Mouse (Mus musculus): ENCODE measurements around the gene Col18a1. TPM values are rescaled to one million over a fixed set of nuclear protein-coding genes. Genes with fewer than 3 reads are reported as not detected.

Col18a1 gene
- polyA plus RNA-seq, 1 experiment = 3.4 TPM

DNA sequence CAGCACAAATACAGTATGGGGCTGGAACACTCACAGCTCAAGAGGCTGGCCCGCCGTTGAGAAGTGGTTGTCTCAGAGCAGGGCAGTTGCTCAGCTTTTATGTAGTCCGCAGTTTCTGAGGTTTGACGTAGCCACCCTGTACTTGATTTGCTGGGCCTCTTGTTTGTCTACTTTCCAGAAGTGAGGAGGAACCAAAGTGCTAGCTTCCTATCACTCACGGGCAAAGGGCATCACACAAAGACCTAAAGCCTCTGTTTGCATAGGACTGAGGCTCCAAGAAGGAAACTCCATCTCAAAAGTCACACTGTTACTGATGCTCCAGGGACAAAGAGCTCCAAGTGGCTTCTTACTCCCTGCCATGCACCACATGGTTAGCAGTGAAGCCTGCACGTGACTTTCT is 4.1 kb upstream of the Col18a1 start:
- H3K4me3 ChIP-seq (replicated peaks; ENCODE audit: control insufficient read depth, low read depth, low read length) = no peak overlapping the region
- no peak for TF ChIP-seq CTCF (IDR thresholded peaks at IDR 0.05; ENCODE audit: control insufficient read depth, insufficient read depth, low read length)
- no peak for TF ChIP-seq POLR2A (IDR thresholded peaks at IDR 0.05; ENCODE audit: borderline replicate concordance, control insufficient read depth, low read depth, low read length)
- no peaks in the 10 kb centered on the region; the same call in 1 of the 2 replicates for H3K4me1 ChIP-seq (ENCODE audit: control insufficient read depth, insufficient read depth, low read length)
- H3K27ac ChIP-seq (ENCODE audit: control insufficient read depth, insufficient read depth, low read depth, low read length, poor library complexity) = no peak overlapping the region
- 86% methylated on average over 6 of the region's 6 CpGs for WGBS

DNA sequence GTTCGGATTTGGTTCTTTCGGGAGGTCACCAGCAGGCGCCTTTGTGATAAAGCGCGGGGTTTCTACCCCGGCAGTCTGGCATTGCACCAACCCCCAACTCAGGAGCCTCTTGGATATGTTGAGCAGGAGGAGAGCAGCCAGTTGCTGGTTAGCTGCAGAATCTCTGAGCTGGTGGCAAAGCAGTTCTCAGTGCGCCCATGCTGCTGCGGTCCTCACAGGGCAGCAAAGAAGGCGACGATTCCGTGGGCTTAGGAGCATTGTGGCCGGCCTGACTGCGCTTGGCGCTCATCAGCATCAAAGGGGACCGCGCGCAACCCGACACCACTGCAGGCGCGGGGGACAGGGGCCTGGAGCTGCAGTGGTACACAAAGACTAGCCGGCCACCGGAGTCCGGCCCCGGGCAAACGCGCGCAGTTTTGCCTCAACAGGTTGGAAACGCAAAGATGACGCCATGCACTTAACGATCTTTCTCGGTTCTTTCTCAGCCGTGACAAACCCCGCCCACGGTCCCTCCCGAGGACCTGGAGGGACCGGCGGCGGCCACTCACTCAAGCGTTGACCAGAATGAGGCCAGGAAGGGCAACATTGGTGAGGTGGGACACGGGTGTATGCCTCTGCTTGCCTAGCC is 916 bp downstream of the Col18a1 start:
- H3K4me1 ChIP-seq (ENCODE audit: control insufficient read depth, insufficient read depth, low read length) = no peaks in the 10 kb centered on the region; the same call in 1 of the 2 replicates
- TF ChIP-seq POLR2A (IDR thresholded peaks at IDR 0.05; ENCODE audit: borderline replicate concordance, control insufficient read depth, low read depth, low read length) = no peak
- no peak for TF ChIP-seq CTCF (IDR thresholded peaks at IDR 0.05; ENCODE audit: control insufficient read depth, insufficient read depth, low read length)
- 5% methylated on average over 40 of the region's 40 CpGs for WGBS
- no peak overlapping the region for H3K27ac ChIP-seq (ENCODE audit: control insufficient read depth, insufficient read depth, low read depth, low read length, poor library complexity)
- H3K4me3 ChIP-seq (replicated peaks; ENCODE audit: control insufficient read depth, low read depth, low read length) = no peak overlapping the region

DNA sequence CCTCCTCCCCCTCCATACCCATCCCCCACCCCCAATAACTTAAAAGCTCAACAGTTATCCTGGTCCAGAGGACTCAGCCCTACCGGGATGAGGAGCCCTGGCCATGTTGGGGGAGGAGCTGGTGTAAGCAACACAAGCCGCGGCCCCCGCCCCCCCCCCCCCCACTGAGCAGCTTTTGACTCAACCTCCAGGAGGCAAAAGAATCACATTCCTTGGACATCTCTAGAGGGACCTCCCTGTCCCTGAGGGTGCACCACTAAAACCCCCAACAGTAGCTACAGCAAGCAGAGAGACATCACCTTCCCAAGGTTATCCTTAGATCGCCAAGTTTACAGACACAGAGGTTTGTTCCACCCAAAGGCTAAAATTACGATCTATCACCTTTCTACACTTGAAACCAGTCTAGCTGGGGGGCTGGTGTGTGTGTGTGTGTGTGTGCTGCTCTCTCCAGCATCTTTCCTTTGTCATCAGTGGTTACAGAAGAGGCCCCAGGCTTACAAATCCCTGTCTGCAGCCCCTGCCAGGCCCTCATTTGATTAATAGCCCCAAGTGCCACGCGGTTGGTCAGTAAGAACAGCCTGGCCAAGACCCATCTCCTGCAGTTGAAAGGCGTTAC is 1.8 kb downstream of the Col18a1 start:
- Histone ChIP-seq H3K4me3 (replicated peaks; ENCODE audit: control insufficient read depth, low read depth, low read length) (no peak overlapping the region), H3K27ac (ENCODE audit: control insufficient read depth, insufficient read depth, low read depth, low read length, poor library complexity) (no peak overlapping the region), H3K4me1 (ENCODE audit: control insufficient read depth, insufficient read depth, low read length) (no peaks in the 10 kb centered on the region; the same call in 1 of the 2 replicates)
- WGBS = 66% methylated on average over 9 of the region's 9 CpGs
- TF ChIP-seq CTCF (IDR thresholded peaks at IDR 0.05; ENCODE audit: control insufficient read depth, insufficient read depth, low read length) (no peak), POLR2A (IDR thresholded peaks at IDR 0.05; ENCODE audit: borderline replicate concordance, control insufficient read depth, low read depth, low read length) (no peak)

DNA sequence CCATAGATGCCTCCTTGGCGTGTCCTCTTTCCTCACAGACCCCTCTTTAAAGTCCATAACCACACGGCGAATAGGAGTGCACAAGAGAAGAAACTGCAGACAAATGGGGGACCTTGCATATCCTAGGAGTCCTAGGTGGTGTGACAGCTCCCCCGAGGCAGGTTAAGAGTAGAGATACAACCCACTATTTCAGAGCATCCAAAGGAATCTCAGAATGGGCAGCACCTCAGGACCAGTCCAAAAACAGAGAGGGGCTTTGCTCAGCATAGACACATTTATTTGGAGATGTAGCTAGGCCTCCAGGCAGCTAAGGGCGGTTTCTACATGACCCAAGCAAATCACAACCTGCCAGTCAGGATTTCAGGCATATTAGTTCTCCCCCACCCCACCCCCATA is 2.3 kb downstream of the Col18a1 start:
- no peaks in the 10 kb centered on the region; the same call in 1 of the 2 replicates for H3K4me1 ChIP-seq (ENCODE audit: control insufficient read depth, insufficient read depth, low read length)
- no peak for TF ChIP-seq POLR2A (IDR thresholded peaks at IDR 0.05; ENCODE audit: borderline replicate concordance, control insufficient read depth, low read depth, low read length)
- no peak for TF ChIP-seq CTCF (IDR thresholded peaks at IDR 0.05; ENCODE audit: control insufficient read depth, insufficient read depth, low read length)
- 78% methylated on average over 5 of the region's 5 CpGs for WGBS
- no peak overlapping the region for H3K4me3 ChIP-seq (replicated peaks; ENCODE audit: control insufficient read depth, low read depth, low read length)
- no peak overlapping the region for H3K27ac ChIP-seq (ENCODE audit: control insufficient read depth, insufficient read depth, low read depth, low read length, poor library complexity)

DNA sequence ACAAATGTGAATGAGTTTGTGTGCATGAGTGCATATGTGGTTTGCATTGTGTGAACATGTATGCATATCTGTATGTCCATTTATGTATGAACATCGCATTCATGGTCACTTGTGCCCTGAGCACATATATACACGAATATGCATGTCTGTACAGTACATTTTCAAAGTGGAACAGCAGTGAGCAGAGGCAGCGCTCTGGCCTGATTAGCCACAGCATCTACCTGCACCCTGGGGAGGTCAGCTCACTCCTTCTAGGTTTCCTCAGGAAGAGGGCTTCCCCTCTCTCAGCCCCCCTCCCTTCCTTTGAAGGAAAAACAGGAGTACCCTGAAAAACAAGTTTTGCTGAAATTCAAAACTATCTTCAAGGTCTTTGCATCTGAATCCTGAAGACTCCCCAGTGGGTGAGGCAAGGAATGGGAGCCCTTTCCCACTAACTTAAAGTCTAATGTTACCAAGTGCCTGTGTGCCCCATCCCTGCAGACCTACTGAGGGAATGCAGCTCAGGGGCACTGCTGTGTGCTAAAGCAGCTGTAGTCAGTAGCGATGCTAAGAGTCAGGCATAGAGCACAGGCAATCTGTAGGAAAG is 2.9 kb downstream of the Col18a1 start:
- WGBS = 79% methylated on average over 4 of the region's 4 CpGs
- no peaks in the 10 kb centered on the region; the same call in 1 of the 2 replicates for H3K4me1 ChIP-seq (ENCODE audit: control insufficient read depth, insufficient read depth, low read length)
- no peak overlapping the region for H3K4me3 ChIP-seq (replicated peaks; ENCODE audit: control insufficient read depth, low read depth, low read length)
- H3K27ac ChIP-seq (ENCODE audit: control insufficient read depth, insufficient read depth, low read depth, low read length, poor library complexity) = no peak overlapping the region
- TF ChIP-seq CTCF (IDR thresholded peaks at IDR 0.05; ENCODE audit: control insufficient read depth, insufficient read depth, low read length) = no peak
- TF ChIP-seq POLR2A (IDR thresholded peaks at IDR 0.05; ENCODE audit: borderline replicate concordance, control insufficient read depth, low read depth, low read length) = no peak

DNA sequence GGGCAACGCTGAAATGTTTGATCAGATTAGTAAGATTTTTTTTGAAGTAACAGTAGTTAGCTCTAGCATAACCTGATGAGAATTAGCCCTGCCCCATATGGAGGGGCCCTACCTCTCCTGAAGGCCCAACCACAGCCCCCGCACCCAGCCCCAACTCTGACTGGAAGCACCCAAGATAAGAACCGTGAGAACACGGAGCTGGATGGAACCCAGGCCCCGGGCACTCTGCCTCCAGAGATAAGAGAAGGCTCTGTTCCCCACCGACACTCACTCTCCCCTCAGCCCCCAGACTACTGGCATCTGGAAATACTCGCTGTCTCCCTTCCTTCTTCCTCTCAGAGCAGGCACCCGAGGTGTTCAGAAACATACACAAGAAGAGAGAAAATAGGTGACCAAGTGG is 6.8 kb downstream of the Col18a1 start:
- H3K4me1 ChIP-seq (ENCODE audit: control insufficient read depth, insufficient read depth, low read length) = no peaks in the 10 kb centered on the region
- TF ChIP-seq POLR2A (IDR thresholded peaks at IDR 0.05; ENCODE audit: borderline replicate concordance, control insufficient read depth, low read depth, low read length) = no peak
- no peak for TF ChIP-seq CTCF (IDR thresholded peaks at IDR 0.05; ENCODE audit: control insufficient read depth, insufficient read depth, low read length)
- 35% methylated on average over 8 of the region's 8 CpGs for WGBS
- no peak overlapping the region for H3K4me3 ChIP-seq (replicated peaks; ENCODE audit: control insufficient read depth, low read depth, low read length)
- no peak overlapping the region for H3K27ac ChIP-seq (ENCODE audit: control insufficient read depth, insufficient read depth, low read depth, low read length, poor library complexity)

DNA sequence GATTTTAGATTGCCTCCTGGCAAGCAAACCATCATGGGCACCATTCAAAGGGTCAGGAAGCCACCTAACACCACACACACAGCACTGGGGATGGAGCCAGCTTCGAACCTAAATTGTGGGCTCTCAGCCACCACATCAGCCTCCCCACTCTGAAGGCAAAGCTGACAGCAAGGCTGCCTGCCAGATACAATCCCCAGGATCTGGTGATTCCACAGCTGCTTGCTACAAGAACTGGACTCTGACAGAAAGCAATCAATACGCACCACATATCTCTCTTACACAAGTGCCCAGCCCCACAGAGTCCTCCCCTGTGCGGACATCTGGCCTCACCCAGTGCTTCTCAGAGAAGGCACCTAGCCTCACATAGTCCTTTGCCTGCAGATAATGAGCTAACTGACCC is 7.4 kb downstream of the Col18a1 start:
- TF ChIP-seq CTCF (IDR thresholded peaks at IDR 0.05; ENCODE audit: control insufficient read depth, insufficient read depth, low read length) (no peak), POLR2A (IDR thresholded peaks at IDR 0.05; ENCODE audit: borderline replicate concordance, control insufficient read depth, low read depth, low read length) (no peak)
- WGBS = 52% methylated on average over 3 of the region's 3 CpGs
- Histone ChIP-seq H3K4me1 (ENCODE audit: control insufficient read depth, insufficient read depth, low read length) (no peaks in the 10 kb centered on the region), H3K27ac (ENCODE audit: control insufficient read depth, insufficient read depth, low read depth, low read length, poor library complexity) (no peak overlapping the region), H3K4me3 (replicated peaks; ENCODE audit: control insufficient read depth, low read depth, low read length) (no peak overlapping the region)

DNA sequence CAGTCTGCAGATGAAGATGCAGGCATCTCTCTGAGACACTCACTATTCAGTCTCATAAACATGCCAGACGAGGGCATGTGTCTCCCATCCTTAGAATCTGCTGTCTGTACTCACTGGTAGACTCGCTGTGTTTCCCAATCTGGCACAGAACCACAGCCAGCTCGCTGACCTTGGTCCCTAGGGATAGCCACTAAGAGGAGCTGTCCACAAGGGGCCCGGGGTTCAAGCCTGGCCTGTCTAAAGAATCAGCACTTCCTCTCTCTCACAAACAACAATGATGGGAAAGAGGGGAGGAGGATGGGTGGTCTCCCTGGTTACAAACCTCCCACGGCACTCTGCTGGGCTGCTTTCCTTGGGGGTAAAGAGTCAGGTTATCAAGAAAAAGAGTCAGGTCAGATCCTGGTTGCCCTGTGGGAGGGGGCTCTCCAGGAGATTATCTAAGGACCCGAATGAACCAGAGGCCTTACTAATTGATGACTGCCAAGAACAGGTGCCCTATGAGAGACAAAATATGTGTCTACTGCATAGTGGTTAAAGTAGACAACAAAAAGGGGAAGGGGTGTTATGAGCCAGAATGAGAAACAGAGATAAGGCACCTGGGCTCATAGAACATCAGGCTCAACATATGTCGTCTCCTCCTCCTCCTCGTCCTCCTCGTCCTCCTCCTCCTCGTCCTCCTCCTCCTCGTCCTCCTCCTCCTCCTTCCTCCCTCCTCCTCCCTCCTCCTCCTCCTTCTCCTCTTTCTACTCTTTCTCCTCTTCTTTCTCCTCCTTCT is 8.9 kb downstream of the Col18a1 start:
- Histone ChIP-seq H3K4me3 (replicated peaks; ENCODE audit: control insufficient read depth, low read depth, low read length) (no peak overlapping the region), H3K4me1 (ENCODE audit: control insufficient read depth, insufficient read depth, low read length) (no peaks in the 10 kb centered on the region), H3K27ac (ENCODE audit: control insufficient read depth, insufficient read depth, low read depth, low read length, poor library complexity) (no peak overlapping the region)
- TF ChIP-seq CTCF (IDR thresholded peaks at IDR 0.05; ENCODE audit: control insufficient read depth, insufficient read depth, low read length) (no peak), POLR2A (IDR thresholded peaks at IDR 0.05; ENCODE audit: borderline replicate concordance, control insufficient read depth, low read depth, low read length) (no peak)
- WGBS = 53% methylated on average over 11 of the region's 11 CpGs

Measured in bone marrow, adult 2 months (tissue).